Mouse (Mus musculus): ENCODE data around the gene Pigm. TPM values are rescaled to one million over a fixed set of nuclear protein-coding genes. Genes with fewer than 3 reads are reported as not detected.
A peak's percentile ranks its signal among the peaks of the same experiment; 100 is the strongest.

Pigm gene
- total RNA-seq, 2 experiments from 2014 or later: 4.4 to 4.8 TPM

DNA sequence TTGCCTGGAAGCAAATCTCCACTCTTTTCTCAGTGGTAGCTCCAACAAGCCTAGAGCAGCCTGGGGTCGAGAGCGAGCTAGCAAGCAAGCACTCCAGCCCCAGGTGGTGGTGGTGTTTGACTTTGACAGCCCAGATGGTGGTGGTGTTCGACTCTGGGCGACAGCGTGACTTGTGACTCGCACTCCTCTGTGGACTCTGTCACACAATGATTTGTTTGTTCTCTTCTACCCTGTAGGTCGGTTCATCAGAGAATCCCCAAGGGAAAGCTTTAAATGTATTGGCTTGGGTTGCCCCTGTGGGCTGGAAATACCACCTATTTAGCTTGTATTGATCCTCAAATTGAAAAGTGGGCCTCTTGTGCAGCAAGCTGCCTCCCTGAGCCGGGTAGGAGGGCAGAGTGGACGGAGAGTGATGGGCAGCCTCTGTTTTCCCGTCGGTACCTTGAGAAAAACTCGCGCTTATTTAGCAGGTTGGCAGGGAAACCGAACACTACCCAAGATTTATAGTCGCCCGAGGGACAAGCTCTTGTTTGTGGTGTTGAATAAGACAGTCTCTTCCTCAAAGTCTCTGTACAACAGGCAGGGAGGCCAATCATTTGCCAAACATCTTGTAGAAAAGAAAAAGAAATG, 29.8 kb downstream of the Pigm start:
- intact Hi-C loops (cut with DNase I; ENCODE audit: low total_unique reads): no loop called here
- DNase-seq: no peak

DNA sequence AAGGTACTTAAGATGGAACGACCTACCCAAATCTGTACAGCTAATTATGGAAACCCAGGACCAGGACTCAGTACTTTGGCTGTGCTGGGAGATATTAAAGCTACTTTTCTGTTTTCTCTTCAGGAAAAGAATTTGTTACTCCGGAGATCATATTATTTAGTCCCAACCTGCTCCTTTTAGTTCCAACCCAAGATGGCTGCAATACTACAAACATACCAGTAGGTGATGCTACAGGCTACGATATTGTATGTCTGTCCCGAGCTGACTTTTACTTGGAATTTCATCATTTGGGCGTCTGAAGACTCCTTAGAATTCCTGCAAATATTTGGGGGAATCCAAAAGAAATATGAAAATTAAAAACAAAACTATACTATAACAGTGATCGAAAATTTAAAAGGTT, 32.6 kb downstream of the Pigm start:
- intact Hi-C loops (cut with DNase I; ENCODE audit: low total_unique reads): no loop called here
- no peak for DNase-seq

DNA sequence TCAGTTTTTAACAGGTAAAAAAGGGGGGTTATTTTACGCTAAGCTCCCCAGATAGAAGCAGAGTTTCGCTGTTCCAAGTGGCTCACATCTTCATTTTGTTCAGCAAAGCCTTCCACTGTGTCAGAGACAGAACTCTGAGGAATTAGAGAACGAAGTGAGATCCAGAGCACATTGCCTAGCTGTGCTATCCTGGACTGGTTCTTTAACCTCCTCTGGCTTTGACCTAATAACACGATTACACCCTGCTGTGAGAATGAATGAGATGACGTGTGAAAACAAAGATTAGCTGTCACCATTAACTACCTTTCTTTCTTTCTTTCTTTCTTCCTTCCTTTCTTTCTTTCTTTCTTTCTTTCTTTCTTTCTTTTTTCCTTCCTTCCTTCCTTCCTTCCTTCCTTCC, 33.1 kb downstream of the Pigm start:
- DNase-seq: no peak
- intact Hi-C loops (cut with DNase I; ENCODE audit: low total_unique reads): no loop called here

DNA sequence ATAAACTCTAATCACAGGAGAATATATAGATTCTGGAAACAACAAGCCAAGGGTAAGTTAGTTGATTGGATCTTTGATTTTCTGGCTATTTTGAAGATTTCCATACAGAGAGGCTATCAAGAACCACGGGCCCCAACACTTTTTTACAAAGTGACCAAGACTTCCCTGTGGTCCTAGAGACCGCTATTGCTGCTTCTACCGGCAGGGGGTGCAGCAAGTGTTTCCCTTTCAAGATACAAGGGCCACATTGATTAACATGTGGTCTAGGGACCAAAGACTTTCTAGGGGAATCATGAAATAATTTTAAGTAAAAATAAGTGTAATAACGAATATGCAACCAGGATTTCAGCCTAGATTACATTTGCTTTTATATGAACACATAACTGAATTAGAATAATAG, 34.5 kb downstream of the Pigm start:
- intact Hi-C loops (cut with DNase I; ENCODE audit: low total_unique reads): loop anchor here (10.0 kb wide), 1 partner anchor 224 kb away; the partner anchor contains the start of gene Dusp23

DNA sequence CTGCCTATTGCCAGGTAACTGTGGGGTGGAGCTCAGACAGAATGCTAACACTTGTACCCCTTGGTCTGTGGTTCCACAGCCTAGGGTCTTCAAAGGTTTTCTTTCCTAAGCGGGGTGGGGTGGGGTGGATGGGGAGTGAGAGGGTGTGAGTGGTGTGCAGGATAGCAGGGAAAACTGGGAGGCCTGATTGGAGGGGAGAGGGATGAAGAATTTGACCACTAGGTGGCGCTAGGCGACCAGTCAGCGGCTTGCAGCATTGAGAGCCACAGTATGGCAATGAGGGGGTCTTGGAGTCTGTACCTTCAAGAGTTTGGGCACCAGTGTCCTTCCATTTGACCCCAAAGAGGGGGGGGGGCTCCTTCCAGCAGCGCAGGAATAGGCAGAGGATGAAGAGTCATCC, 35.9 kb downstream of the Pigm start:
- DNase-seq: peak; percentile 76
- intact Hi-C loops (cut with DNase I; ENCODE audit: low total_unique reads): loop anchor here (2.0 to 10.0 kb wide), 2 partner anchors 79 to 223 kb away; partner anchors contain the start of gene Dusp23

More for the DNA sequence above, 34.5 kb downstream of the Pigm start:
- peak; percentile 65 for DNase-seq

DNA sequence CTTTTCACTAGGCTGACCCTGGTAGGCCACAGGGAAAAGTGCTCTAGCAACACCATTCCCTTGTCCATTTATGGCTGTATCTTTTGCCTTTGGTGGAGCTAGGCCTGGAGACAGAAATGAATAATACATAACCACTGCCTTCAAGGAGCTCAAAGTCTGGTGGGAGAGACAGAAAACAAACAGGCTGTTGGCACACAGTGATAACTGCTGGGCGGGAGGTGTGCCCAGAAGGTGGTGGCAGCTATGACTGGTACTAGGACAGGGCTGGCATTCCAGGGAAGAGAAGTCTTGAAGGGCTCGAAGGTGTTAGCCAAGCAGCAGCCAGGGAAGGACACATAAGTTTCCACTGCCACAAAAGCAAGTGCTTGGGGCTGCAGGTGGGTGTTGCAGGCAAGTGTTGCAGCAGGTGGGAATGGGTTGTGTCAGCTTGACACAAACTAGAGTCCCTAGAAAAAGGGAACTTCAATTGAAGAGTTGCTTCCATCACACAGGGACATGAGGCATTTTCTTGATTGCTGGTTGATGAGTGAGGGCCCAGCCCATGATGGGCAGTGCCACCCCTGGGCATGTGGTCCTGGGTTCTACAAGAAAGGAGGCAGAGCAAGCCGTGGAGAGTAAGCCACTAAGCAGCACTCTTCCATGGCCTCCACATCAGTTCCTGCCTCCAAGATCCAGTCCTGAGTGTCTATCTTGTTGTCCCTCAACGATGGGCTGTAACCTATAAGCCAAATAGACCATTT, 37.3 kb downstream of the Pigm start:
- intact Hi-C loops (cut with DNase I; ENCODE audit: low total_unique reads): loop anchor here (2.0 to 10.0 kb wide), 2 partner anchors 77 to 221 kb away; partner anchors contain the start of gene Dusp23
- no peak for DNase-seq

DNA sequence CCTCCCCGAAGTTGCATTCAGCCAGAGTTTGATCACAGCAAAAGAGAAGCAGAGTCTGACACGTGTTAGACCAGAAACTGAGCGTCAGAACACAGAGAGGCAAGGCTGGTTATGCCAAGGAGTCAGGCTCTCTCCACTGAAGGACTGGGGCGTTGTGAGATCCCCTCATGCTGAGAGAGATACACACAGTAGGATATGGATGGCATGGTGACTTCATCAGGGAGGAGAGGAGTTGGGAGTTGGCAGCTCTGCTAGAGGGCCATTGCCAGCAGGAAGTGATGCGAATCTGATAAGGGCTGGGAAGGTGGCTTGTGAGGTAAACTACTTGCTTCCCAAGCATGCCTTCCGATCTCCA, 37.9 kb downstream of the Pigm start:
- DNase-seq: no peak
- intact Hi-C loops (cut with DNase I; ENCODE audit: low total_unique reads): loop anchor here (10.0 kb wide), 1 partner anchor 221 kb away; the partner anchor contains the start of gene Dusp23

DNA sequence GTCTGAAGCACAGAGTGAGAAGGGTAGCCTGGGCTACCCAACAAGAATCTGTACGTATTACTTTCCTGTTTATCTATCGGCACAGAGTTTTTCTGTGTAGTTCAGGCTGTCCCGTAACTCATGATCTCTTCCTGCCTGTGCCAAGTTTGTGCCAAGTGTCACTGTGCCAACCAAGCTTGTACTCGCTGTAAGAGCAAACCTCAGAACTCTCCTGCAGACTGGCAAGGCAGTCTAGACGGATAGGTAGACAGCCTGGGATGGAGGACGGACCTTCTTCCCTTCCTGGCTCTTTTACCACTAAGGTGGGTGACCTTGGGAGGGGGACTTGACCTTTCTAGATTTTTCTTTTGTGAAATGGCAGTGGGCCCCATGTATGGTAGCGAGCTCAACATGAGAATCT, 38.7 kb downstream of the Pigm start:
- intact Hi-C loops (cut with DNase I; ENCODE audit: low total_unique reads): loop anchor here (10.0 kb wide), 1 partner anchor 220 kb away; the partner anchor contains the start of gene Dusp23
- no peak for DNase-seq

DNA sequence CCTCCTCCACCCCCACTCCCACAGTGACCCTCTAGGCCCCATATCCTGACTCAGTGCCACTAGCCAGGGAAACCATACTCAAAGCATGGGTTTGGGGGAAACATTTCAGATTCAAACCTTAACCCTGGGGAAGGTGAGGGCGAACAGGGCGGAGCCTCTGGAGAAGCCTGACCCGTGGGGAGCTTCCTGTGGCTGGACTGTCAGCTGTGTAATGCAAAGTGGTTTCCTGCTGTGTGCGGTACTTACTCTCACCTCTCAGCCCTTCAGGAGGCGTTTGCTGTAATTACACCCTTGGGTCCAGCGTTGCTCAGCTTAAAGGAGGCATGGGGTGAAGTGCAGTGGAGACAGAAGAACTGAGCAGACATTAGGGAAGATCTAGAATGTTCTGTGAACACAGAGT, 41.8 kb downstream of the Pigm start:
- intact Hi-C loops (cut with DNase I; ENCODE audit: low total_unique reads): loop anchor here (10.0 kb wide), 1 partner anchor 217 kb away; the partner anchor contains the start of gene Dusp23
- DNase-seq: no peak

DNA sequence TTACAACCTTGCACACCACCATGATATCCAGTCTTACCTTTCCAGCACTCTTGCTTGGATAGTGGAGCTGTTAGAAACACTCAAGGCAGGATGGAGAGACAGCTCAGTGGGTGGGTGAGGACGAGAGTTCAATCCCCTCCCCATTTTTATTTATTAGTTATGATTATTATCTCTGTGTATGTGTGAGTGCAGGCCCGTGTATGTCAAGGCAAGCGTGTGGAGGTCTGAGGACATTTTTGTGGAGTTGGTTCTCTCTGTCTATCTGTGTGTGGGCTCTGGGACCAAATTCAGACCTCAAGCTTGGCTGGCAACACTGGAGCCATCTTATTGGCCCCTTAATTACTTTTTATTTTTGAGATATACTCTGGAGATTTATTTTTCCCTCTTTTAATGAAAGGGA, 42.3 kb downstream of the Pigm start:
- DNase-seq: no peak
- intact Hi-C loops (cut with DNase I; ENCODE audit: low total_unique reads): loop anchor here (10.0 kb wide), 1 partner anchor 216 kb away; the partner anchor contains the start of gene Dusp23

DNA sequence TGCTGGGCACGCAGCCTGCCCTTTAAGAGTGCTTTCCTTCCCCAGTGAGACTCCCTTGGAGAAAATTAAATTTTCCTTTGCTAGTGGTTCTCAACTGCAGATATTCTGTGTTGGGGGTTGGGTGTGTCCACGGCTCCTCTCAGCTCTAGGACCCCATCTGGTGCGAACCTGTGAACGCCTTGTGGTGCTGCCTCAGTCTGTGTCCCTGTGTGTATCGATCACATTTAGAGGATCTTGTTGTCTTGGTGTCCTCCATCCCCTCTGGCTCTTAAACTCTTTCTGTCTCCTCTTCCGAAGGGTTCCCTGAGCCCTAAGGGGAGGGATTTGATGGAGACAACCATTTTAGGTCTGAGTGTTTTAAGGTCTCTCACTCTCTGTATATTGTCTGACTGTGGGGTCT, 43.8 kb downstream of the Pigm start:
- intact Hi-C loops (cut with DNase I; ENCODE audit: low total_unique reads): no loop called here
- DNase-seq: no peak

DNA sequence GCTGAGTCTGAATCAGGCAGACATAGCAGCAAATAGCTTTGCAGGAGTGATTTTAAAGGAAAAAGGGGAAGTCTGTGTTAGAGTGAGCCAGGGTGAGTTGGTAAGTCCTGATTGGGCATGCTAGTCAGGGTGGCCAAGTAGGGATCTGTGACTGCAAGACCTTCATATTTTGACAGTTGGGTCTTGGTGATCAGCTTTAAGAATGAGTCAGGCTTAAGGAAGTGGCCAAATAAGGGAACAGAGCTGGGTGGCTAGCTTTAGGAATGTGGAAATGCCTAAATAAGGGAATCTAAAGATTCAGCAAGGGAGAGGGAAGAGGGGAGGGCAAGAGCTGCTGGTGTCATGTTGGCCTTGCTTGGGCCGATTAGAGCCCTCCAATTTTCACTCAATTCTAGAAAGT, 47.0 kb downstream of the Pigm start:
- DNase-seq: no peak
- intact Hi-C loops (cut with DNase I; ENCODE audit: low total_unique reads): no loop called here

DNA sequence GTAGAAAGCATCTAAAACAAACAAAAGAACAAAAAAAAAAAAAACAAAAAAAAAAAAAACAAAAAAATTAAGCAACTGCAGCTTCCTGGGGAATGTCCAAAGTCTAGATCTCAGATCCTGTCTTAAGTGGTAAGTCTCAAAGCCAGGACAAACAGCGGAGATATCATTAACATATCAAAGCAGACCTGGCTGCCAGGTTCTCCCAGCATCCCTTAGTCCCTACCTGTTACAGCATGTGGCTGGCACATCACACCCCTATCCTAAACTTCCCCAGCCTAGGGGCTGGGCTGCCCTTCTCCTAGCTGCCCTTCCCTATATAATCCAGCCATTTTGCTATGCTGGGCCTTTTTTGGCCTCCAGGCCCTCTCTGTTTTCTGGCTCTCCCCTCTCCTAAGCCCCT, 50.1 kb downstream of the Pigm start:
- DNase-seq: no peak
- intact Hi-C loops (cut with DNase I; ENCODE audit: low total_unique reads): no loop called here

DNA sequence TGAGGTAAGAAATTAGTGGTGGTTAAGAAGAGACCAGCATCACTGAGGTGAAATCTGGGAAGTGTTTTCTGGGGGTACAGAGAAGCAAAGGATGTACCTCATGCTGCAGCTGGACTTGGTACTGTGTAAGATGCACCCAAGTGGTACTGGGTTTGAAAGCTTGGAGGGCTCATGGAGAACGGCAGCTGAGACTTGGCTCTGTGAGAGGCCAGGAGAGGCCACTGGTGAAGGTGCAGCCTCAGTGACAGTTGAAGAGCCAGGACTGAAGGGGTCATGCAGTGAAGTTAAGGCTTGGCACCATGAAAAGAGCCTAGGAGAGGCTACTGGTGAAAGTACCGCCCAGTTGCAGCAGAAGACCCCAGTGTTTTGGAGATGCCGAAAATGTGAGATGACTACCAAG, 51.5 kb downstream of the Pigm start:
- no peak for DNase-seq
- intact Hi-C loops (cut with DNase I; ENCODE audit: low total_unique reads): no loop called here

DNA sequence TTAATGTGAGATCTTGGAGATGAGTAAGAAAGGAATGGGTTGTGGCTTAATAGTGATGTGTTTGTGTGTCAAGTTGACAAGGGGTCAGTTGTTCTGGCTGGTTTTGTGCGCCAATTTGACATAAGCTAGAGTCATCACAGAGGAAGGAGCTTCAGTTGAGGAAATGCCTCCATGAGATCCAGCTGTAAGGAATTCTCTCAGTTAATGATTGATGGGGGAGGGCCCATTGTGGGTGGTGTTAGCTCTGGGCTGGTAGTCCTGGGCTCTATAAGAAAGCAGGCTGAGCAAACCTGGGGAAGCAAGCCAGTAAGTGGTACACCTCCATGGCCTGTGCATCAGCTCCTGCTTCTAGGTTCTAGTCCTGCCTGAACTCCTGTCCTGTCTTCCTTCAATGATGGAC, 52.3 kb downstream of the Pigm start:
- intact Hi-C loops (cut with DNase I; ENCODE audit: low total_unique reads): no loop called here
- no peak for DNase-seq

DNA sequence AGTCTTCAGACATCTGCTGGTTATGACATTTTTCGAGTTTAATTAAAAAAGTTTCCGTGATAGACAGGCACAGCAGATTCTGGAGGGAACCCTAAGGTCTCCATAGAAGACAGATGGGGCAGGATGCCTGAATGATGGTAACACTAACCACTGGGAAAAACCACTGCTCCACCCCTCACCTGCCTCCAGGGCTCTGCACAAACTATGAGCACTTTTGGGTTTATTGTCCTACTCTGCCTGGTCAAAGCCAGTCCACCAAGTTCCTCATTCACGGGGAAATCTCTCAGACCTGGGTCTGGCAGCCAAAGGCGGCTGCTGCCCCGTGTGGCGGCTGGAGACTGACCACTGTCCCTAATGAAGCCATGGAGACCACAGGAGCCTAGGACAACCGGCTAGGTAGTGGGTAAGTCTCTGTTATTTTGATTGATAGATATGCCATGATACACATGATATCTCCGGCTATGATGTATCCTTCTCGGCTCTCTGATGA, 54.4 kb downstream of the Pigm start:
- intact Hi-C loops (cut with DNase I; ENCODE audit: low total_unique reads): no loop called here

DNA sequence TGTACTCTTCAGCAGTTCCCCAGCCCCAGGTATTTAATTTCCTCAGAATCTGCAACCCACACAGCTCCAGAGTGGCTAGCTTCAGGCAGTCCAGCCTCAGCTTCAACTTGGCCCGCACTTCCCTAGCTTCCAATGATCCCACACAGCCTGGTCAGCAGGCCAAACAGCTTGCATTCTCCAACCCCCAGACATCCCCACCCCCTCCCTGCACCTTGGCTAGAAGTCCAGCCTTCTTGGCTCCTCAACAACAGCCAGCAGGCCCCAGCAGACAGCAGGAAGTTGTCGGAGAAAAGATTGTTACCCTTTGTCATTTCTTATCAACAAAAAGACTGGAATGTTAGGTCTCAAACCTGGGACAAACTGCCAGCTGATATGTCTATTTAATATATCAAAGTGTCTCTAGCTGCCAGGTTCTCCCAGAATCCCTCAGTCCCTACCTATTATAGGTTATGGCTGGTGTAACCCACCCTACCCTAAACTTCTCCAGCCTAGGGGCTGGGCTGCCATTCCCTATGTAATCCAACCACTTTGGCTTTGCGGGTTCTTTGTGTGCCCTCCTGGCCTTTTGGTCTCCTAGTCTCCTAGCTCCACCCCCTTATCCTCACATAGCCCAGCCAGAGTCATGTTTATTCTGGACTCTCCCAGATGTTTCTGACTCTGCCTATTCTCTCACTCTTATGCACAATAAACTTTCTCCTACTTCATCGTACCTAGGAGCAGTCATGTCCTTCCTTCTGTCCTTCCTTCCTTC, 55.7 kb downstream of the Pigm start:
- peak; percentile 69 for DNase-seq
- intact Hi-C loops (cut with DNase I; ENCODE audit: low total_unique reads): no loop called here

More for the DNA sequence above, 54.4 kb downstream of the Pigm start:
- no peak for DNase-seq

DNA sequence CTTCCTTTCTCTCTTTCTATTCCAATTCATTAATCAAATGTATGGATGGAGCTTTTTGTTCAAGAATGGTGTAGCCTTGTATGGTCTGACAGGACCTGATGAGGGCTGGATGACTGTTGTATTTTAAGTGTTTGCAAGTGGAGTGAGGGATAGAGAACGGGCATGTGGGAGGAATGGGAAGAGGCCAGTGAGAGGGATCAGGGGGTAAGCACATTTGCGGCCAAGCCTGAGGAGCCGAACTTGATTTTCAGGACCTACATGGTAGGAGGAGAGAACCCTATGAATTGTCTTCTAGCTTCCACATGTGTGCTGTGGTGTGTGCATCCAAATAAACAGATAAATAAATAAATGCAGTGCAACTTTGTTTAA, 56.2 kb downstream of the Pigm start:
- no peak for DNase-seq
- intact Hi-C loops (cut with DNase I; ENCODE audit: low total_unique reads): no loop called here

DNA sequence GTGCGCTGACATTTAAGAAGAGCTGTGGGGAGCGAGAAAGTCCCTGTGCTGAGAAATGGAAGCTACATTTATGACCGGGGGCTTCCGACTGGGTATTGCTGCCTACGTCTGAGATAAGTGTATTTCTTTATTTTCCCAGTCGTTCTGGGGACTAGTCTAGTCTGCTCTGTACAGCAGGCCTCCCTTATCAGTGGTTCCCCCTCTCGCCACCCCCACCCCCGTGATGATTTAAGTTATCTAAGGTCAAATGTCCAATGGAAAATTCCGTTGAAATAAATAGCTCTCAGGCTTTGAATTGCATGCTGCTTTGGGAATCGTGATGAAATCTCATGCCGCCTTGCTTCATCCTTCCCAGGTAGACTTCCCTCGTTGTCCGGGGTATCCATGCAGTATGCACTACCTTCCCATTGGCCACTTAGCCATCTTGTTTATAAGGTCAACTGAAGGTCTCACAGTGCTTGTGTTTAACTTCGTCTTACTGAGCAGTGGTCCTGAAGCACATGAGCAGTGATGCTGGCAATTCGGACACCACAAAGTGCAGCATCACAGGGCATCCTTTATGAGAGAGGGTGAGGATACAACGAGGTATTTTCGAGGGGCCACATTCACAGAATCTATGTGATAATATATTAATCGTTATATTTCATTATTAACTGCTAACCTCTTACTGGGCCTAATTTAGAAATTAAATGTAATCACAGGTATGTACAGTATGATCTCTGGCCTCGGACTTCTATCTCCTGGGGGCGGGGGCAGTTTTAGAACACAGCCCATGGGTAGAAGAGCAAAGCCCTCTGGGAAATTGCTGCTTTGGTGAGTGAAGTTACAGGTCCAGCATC, 56.9 kb downstream of the Pigm start:
- intact Hi-C loops (cut with DNase I; ENCODE audit: low total_unique reads): no loop called here
- no peak for DNase-seq

Data from gastrocnemius, postnatal 14 days (tissue).